Mouse (Mus musculus): ENCODE results near the gene Cep57l1.

- TF ChIP-seq CTCF (IDR thresholded peaks at IDR 0.05) = no peak
- no peak for TF ChIP-seq EP300 (IDR thresholded peaks at IDR 0.05)
Measured at GRCm38 (mm10) chr10:41848721-41849120, 39.0 kb upstream of the Cep57l1 start.

All from lung, postnatal 0 days (tissue).